Mouse (Mus musculus) cerebellum, adult 2 months (tissue): ENCODE results near the gene Tbc1d22a.
"Not testable (repeated sequence)": the region's sequence is repeated elsewhere in the genome, so short reads cannot be mapped to it uniquely, and the experiment has no call there.

ENCODE experiments used
- CTCF ChIP-seq: fragments of 200-500 bp; IDR thresholded peaks from 2 replicates; pipeline ENCODE4 v1.5.1; 2011; ENCODE audit warnings: low read depth, mild to moderate bottlenecking, control low read depth, low read length, moderate library complexity, borderline replicate concordance; ENCODE audit not compliant: insufficient read depth
- POLR2A ChIP-seq: fragments of 200-500 bp; IDR thresholded peaks from 2 replicates; pipeline ENCODE4 v1.6.1; 2011; ENCODE audit warnings: low read length, control low read depth, borderline replicate concordance; ENCODE audit not compliant: insufficient read depth

DNA sequence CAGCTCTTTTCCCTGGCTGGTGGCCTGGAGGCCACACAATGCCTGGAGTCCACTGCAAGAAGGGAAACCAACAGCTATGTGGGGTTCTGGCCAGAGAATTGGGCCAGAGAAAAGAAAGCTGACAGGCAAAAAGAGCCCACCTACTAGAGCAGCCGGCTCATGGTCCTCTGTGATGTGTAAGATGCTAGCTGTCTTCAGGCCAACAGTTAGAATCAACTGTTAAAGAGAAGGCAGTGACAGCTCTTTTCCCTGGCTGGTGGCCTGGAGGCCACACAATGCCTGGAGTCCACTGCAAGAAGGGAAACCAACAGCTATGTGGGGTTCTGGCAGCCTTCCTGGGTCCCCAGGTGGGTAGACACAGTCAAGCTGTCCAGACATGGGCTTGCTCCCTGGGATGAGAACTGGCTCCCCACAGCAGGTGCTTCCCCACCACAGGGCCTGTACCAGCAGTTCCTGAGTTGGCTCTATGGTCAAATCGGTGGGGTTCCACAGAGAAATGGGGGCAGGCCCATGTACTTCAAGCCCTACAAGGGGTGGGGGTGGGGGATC is 36.5 kb upstream of the Tbc1d22a start:
- not testable (repeated sequence) for TF ChIP-seq CTCF, POLR2A
